In the genomic region with DNA sequence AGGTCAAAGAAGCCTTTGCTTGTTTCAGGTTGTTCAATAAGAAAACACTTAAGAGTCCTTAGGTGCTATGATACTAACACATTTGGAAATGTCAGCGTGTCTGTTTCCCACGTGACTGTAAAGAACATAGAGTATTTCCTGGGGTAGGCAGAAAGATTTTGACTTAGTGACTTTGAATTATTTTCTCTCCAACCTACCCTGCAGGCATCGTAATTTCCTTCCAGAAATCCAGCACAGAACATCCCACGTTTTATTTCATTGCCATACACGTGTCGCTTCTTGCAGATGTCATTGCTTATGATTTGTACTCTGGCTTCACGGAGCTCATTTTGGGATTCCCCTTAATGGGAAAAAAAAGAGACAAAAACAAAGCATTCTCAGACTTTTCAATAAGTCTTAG, we compare ENCODE assay signal across 39 mouse cellular contexts. TPM values are rescaled to one million over a fixed set of nuclear protein-coding genes. Genes with fewer than 3 reads are reported as not detected.
"Had no signal": no experiment of that assay in that cellular context is flagged by ENCODE, and none has a peak within 500 bp of the region (broad histone marks: within the 10 kb centered on the region; RNA-seq: fewer than 3 reads in every experiment).

No protein-coding gene starts in this region.

- H3K27me3 ChIP-seq: embryonic facial prominence, embryonic 12.5 days; embryonic facial prominence, embryonic 13.5 days; embryonic facial prominence, embryonic 15.5 days; forebrain, embryonic 12.5 days; forebrain, embryonic 13.5 days; forebrain, embryonic 15.5 days had no signal

- H3K4me2 ChIP-seq: embryonic facial prominence, embryonic 12.5 days; embryonic facial prominence, embryonic 13.5 days; embryonic facial prominence, embryonic 15.5 days; forebrain, embryonic 12.5 days; forebrain, embryonic 13.5 days; forebrain, embryonic 15.5 days; heart, embryonic 11.5 days had no signal

- H3K9me3 ChIP-seq: embryonic facial prominence, embryonic 12.5 days; embryonic facial prominence, embryonic 13.5 days; embryonic facial prominence, embryonic 15.5 days; forebrain, embryonic 10.5 days; forebrain, embryonic 12.5 days; forebrain, embryonic 13.5 days; forebrain, embryonic 15.5 days; heart, embryonic 10.5 days had no signal

- H3K9ac ChIP-seq: embryonic facial prominence, embryonic 12.5 days; embryonic facial prominence, embryonic 13.5 days; embryonic facial prominence, embryonic 15.5 days; forebrain, embryonic 12.5 days; forebrain, embryonic 13.5 days; forebrain, embryonic 15.5 days; forebrain, postnatal 0 days had no signal

- H3K4me1 ChIP-seq: embryonic facial prominence, embryonic 12.5 days; embryonic facial prominence, embryonic 13.5 days; embryonic facial prominence, embryonic 15.5 days; forebrain, embryonic 10.5 days; forebrain, embryonic 12.5 days; forebrain, embryonic 13.5 days; forebrain, embryonic 15.5 days; heart, embryonic 10.5 days had no signal

- ATAC-seq: forebrain, embryonic 13.5 days; forebrain, embryonic 14.5 days; forebrain, embryonic 15.5 days; forebrain, embryonic 16.5 days; forebrain, postnatal 0 days had no signal

- H3K4me3 ChIP-seq: embryonic facial prominence, embryonic 12.5 days; embryonic facial prominence, embryonic 13.5 days; embryonic facial prominence, embryonic 15.5 days; erythroblast, embryonic 14.5 days; forebrain, embryonic 10.5 days; forebrain, embryonic 12.5 days; forebrain, embryonic 13.5 days; forebrain, embryonic 15.5 days; gastrocnemius, adult 2 months; heart, adult 2 months; heart, embryonic 10.5 days had no signal

- H3K27ac ChIP-seq: embryonic facial prominence, embryonic 12.5 days; embryonic facial prominence, embryonic 13.5 days; embryonic facial prominence, embryonic 15.5 days; forebrain, embryonic 10.5 days; forebrain, embryonic 12.5 days; forebrain, embryonic 13.5 days; forebrain, embryonic 15.5 days; gastrocnemius, adult 2 months; heart, adult 2 months; heart, embryonic 10.5 days had no signal

- H3K36me3 ChIP-seq: embryonic facial prominence, embryonic 12.5 days; embryonic facial prominence, embryonic 13.5 days; embryonic facial prominence, embryonic 15.5 days; forebrain, embryonic 10.5 days; forebrain, embryonic 12.5 days; forebrain, embryonic 15.5 days; heart, embryonic 10.5 days had no signal

- DNase-seq: cerebellum, adult 8-10 months; cerebellum, adult 9-10 months; cerebellum, adult 9-11 months; cerebellum, postnatal 10 days; cerebellum, postnatal 14 days; cerebellum, postnatal 25 days; cerebellum, postnatal 36 days; embryo, embryonic 11 days; forebrain, postnatal 0 days; gastrocnemius, adult 2 months; gastrocnemius, postnatal 10 days; gastrocnemius, postnatal 14 days; gastrocnemius, postnatal 25 days; gastrocnemius, postnatal 36 days; heart, adult 11 months; heart, adult 18-20 months; heart, adult 2 months had no signal

RNA-seq across cellular contexts. Expression of gene Tmprss11d, which starts 41.1 kb away (rescaled TPM):
- total RNA-seq: common myeloid progenitor, adult 5-6 weeks; forebrain, postnatal 0 days; gastrocnemius, adult 18-20 months; gastrocnemius, adult 2 months; gastrocnemius, adult 8-10 months; gastrocnemius, postnatal 10 days; gastrocnemius, postnatal 14 days; gastrocnemius, postnatal 25 days; gastrocnemius, postnatal 36 days; gastrocnemius, postnatal 4 days; granulocyte monocyte progenitor cell, adult 5-6 weeks; heart, adult 18-20 months; heart, adult 2 months; heart, adult 8-10 months had no signal
- polyA plus RNA-seq: cortical plate, adult 2 months; embryonic facial prominence, embryonic 11.5 days; erythroblast, embryonic 14.5 days; forebrain, embryonic 10.5 days; forebrain, embryonic 11.5 days; forebrain, embryonic 12.5 days; forebrain, embryonic 13.5 days; forebrain, embryonic 14.5 days; forebrain, embryonic 15.5 days; forebrain, embryonic 16.5 days; forebrain, postnatal 0 days; heart, adult 2 months; heart, embryonic 10.5 days had no signal

RNA-seq across cellular contexts. Expression of gene Tmprss11a, which starts 54.5 kb away (rescaled TPM):
- total RNA-seq: common myeloid progenitor, adult 5-6 weeks; forebrain, postnatal 0 days; gastrocnemius, adult 18-20 months; gastrocnemius, adult 2 months; gastrocnemius, adult 8-10 months; gastrocnemius, postnatal 10 days; gastrocnemius, postnatal 14 days; gastrocnemius, postnatal 25 days; gastrocnemius, postnatal 36 days; gastrocnemius, postnatal 4 days; granulocyte monocyte progenitor cell, adult 5-6 weeks; heart, adult 18-20 months; heart, adult 2 months; heart, adult 8-10 months had no signal
- polyA plus RNA-seq: erythroblast, embryonic 14.5 days; forebrain, embryonic 10.5 days; forebrain, embryonic 11.5 days; forebrain, embryonic 13.5 days; forebrain, embryonic 15.5 days; forebrain, embryonic 16.5 days; forebrain, postnatal 0 days; frontal cortex, adult 2 months; heart, adult 2 months; heart, embryonic 10.5 days; heart, embryonic 11.5 days had no signal
